Mouse (Mus musculus) liver, adult (tissue): ENCODE data around the gene Slc25a28.

Experiments used
- GATA4 ChIP-seq: IDR thresholded peaks from 2 replicates; pipeline ENCODE4 v1.6.1; 2014; ENCODE audit warnings: mild to moderate bottlenecking, low read length; ENCODE audit not compliant: insufficient replicate concordance

Slc25a28 gene

DNA sequence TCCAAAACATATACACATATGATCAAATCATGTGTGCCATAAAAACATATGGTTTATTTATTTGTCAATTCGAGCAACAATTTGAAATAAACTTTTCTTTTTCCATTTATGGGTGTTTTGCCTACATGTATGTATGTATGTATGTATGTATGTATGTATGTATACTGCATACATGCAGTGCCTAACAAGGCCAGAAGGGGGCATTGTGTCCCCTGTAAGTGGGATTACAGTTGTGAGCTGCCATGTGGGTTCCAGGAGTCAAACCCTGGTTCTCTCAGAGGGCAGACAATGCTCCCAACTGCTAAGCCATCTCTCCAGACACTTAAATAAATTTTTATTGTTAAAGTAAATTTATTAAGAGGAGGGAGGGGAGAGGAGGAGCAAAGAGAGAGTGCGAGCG, 47.3 kb downstream of the Slc25a28 start:
- no peak for TF ChIP-seq GATA4

DNA sequence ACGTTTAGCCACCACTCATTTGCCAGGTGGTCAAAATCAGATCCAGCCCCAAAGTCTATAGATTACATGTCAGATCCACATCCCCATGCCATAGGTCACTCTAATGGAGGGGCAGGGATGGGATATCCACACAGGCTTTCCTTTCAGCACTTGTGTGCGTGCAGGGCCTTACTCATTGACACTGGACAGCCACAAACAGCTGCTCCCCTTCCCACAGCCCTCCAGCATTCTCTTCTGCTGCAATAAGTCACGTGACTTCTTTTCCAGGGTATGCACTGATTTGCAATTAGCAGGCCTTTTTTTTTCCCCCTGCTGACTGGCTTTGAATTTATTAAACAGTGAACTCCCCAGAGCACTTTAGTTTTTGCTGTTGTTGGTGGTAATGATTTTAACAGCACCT, 48.5 kb downstream of the Slc25a28 start:
- no peak for TF ChIP-seq GATA4

DNA sequence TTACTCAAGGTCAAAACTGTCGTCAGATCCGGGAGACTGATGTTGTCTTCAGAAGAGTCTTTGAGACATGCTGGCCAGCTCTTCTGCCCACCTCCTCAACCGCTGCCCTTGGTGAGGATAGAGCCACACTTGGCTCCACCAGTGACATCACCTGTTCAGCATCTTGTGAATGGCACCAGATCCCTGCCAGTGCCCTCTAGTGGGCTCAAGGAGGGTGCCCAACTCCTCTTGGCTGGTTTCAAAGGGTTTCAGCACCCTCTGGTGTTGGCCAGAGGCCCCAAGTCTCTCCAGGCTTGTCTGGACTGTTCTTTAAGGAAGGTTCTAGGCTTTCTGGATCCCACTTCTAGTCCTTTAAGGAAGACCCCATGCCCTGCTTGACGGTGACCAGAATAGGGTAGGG, 50.8 kb downstream of the Slc25a28 start:
- TF ChIP-seq GATA4, result no peak

DNA sequence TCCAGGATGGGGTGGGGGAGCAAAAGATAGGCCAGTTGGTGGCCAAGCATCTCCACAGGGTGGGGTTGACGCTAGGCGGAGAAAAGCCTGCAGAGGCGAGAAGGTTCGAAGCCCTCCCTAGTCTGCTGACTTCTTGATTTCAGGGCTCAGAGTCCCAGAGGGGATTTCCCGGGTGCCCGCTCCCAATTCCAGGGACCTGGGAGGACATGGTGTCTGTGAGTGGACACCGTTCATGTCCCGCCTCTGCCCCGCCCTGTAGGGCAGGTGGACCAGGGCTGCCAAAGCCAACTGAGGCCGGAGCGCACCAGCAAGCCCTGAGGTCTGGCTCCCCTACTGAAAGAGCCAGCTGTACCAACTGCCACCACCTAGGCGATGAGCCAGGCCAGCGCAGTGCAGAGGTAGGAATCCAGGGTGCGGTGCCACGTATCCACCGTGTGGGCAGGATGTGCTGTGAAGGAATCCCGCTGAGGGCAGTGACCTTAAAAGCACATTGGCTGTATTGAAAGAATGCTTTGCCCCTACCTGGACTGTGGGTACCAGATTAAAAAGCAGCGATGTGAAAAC, 54.7 kb downstream of the Slc25a28 start:
- no peak for TF ChIP-seq GATA4

DNA sequence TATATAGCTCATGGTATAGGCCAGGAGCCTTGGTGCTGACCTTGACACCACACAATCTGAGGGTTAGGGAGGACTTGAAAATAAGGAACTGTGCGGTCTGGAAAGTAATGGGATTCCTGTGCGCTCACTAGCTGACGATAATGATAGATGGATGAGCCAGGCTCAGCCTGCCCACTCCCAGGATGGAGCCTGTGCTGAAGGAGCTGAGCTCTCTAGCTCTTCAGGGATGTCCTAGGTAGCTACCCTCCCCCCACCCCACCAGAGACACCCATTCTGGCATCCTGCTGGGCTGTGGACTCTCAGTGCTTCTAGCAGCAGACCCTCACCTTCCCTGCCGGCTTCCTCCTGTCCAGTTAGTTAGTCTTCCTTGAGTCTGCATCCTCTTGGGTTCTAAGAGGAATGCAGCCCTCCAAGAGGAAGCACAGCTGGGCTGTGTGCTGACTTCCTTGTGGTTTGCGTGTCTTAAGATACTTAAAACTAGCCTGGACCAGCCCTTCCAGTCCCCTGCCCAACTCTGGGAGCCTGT, 56.1 kb downstream of the Slc25a28 start:
- no peak for TF ChIP-seq GATA4

DNA sequence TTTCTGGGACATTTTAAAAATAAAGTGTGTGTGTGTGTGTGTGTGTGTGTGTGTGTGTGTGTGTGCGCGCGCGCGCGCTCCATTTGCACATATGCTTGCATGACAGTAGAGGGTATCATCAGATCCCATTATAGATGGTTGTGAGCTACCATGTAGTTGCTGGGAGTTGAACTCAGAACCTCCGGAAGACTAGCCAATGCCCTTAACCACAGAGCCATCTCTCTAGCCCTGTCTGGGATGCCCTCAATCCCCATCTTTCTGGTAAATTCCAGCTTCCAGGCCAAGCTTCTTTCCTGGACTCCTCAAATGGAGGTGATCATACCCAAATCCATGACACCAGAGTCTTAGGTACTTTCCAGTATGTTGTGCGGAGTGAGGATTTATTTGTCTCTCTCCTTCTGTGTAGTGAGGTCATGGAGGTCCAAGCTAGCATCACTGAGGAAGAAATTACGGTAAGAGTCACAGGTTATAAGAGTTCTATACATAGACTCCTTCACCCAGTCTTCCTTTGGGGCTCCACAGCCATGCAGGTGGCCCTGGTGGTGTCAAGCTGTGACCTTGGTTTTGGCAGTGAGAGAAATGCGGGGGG, 56.8 kb downstream of the Slc25a28 start:
- no peak for TF ChIP-seq GATA4

DNA sequence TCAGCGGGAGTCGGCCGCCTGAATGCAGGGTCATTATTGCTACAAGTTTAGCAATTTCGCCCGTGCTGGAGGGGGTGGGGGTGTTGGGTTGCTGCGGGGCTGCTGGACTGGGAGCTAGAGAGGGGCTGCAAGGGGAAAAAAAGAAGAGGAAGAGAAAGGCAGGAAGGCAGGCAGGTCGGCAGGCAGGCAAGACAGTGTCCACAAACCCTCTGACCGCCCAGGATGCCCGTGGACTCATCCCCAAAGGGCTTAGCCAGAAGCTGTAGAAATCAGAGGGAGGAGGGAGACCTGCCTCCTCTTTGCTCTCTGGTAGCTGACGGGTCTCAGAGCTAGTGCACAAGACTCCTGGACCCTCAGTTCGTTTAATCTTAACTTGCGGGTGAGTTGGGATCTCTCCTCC, 57.8 kb downstream of the Slc25a28 start:
- TF ChIP-seq GATA4, result no peak

DNA sequence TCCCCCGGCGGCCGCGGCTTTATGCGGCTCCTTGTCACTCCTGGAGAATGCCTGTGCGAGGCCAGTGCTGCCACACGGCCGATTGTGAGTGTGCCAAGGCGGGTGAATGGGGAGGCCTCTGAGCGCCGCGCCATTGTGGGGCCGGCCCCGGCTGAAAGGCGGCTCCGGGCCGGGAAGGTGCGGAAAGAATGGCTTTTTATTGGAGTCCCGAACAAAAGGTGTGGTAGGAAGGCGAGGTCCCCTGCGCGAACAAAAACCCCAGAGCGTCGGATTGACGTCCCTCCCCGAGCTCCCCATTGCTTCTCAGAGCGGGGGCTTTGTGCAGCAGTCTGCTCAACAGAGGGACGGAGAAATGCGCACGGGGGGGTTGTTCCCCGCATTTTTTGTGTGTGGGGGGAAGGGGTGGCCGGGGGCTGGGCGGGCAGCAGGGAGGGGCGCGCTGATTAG, 58.2 kb downstream of the Slc25a28 start:
- TF ChIP-seq GATA4, result no peak

DNA sequence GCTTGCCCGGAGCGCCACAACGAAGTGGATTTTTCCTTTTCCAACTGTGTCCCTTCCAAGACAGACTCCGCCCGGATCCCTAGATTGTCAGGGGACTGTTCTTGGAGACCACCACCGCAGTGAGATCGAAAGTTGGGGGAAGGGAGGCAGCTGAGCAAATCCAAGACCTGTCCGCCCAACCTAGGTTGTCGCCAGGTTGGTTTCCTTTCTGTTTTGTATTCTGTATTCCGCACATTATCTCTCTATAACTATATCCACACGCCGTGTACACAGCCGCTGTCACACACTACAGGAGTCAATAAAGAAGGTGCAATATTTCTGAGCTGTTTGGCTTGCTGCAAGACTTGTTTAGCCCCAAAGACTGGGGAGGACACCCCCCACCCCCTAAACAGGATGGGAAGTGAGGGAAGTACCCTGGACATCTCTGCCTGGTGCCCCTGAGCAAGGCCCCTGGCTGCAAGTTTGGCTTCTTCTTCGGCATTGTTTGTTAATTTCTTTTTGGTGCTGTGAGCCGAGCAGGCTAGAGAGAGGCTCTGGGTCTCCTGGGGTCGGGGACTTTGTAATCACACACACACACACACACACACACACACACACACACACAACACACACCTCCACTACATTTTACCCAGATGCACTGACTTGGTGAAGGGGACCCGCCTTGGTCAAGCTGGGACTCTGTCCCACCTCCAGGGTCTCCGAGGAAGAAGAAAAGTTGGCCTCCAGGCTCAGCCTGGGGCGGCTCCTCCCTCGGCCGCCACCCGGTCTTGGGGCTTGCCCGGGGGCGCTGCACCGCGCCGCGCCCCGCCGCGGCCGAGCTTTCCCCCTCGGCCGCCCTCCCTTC, 58.9 kb downstream of the Slc25a28 start:
- TF ChIP-seq GATA4, result no peak

DNA sequence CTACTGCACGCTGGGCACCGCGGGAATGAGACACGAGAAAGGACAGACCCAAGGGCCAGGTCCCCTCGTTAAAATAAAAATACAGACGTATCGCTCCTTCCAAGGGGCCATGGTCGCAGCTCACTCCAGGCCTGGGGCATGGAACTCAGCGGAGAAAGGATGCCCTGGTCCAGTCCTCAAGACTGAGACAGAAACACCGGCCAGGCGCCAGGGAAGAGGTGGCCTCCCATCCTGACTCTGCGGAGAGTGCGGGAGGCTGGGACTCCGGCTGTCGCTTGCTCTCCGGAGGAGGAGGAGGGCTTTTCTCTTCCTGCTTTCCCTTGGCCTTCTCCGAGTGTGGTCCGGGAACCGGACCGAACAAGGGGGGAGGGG, 59.6 kb downstream of the Slc25a28 start:
- no peak for TF ChIP-seq GATA4

DNA sequence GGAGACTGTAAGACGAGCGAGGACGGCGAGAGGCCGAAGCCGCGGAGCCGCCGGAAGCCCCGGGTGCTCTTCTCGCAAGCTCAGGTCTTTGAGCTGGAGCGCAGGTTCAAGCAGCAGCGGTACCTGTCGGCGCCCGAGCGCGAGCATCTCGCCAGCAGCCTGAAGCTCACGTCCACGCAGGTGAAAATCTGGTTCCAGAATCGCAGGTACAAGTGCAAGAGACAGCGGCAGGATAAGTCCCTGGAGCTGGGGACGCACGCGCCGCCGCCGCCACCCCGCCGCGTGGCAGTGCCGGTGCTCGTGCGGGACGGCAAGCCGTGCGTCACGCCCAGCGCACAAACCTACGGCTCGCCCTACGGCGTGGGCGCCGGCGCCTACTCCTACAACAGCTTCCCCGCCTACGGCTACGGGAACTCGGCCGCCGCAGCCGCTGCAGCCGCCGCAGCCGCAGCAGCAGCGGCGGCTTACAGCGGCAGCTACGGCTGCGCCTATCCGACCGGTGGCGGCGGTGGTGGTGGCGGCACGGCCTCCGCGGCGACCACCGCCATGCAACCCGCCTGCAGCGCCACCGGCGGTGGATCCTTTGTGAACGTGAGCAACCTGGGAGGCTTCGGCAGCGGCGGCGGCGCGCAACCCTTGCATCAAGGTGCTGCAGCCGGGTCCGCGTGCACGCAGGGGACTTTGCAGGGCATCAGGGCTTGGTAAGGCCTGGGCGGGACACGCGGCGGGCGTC, 60.2 kb downstream of the Slc25a28 start:
- no peak for TF ChIP-seq GATA4
